Mouse (Mus musculus): ENCODE measurements around the gene Gsk3a. TPM values are rescaled to one million over a fixed set of nuclear protein-coding genes. Genes with fewer than 3 reads are reported as not detected.

Gene Gsk3a
- total RNA-seq, 1 experiment = 38.2 TPM

DNA sequence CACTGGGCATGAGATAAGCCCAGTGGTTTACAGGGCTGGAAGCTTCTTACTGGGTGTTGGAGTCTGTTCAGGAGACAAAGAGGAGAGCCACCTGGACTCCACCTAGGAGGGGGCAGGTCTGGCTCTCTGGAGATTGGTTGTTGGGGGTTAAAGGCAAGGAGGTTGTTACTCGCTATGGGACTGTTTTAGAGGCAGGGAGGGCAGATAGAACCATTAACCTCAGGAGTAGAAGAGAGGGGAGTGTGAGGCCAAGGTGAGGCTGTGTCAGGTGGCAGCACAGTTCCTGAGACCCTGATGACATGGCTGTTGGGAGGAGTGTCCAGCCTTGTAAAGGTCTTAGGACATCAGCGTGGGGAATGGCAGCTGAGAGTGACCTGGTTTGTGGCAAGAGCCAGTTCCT lies 46.5 kb upstream of the Gsk3a start:
- in situ Hi-C loops (cut with MboI; ENCODE audit: low sequenced_read_pairs in 2 of 2, unreplicated experiment in 2 of 2) = no loop called here
- Histone ChIP-seq H3K36me3 (ENCODE audit: control insufficient read depth, insufficient read depth, low read length, poor library complexity, severe bottlenecking) (peaks cover 45% of the 10 kb centered on the region), H3K9ac (ENCODE audit: insufficient read depth, low read depth, low read length, poor library complexity, severe bottlenecking) (no peak overlapping the region), H3K4me3 (ENCODE audit: insufficient read depth in 1 of 2, low read depth in 1 of 2, low read length in 2 of 2, poor library complexity in 1 of 2, severe bottlenecking in 1 of 2) (no peak overlapping the region), H3K27ac (ENCODE audit: insufficient read depth, low read depth, low read length, poor library complexity, severe bottlenecking) (no peak overlapping the region), H3K9me3 (ENCODE audit: control insufficient read depth, insufficient read depth, low read depth, low read length) (no peaks in the 10 kb centered on the region), H3K4me1 (ENCODE audit: control insufficient read depth in 2 of 2, insufficient read depth in 2 of 2, low read length in 2 of 2, poor library complexity in 1 of 2) (peaks cover 12 to 31% of the 10 kb centered on the region in 2 experiments; a peak in 2 of 4 replicates)
- DNase-seq (ENCODE audit: low read depth, low spot score) = no peak
- no peak for TF ChIP-seq HCFC1 (IDR thresholded peaks at IDR 0.05; ENCODE audit: borderline replicate concordance, insufficient read depth, low read length)
- TF ChIP-seq ZC3H11A (IDR thresholded peaks at IDR 0.05; ENCODE audit: borderline replicate concordance, low read depth, low read length) = no peak
- no peak for TF ChIP-seq CHD2 (IDR thresholded peaks at IDR 0.05; ENCODE audit: low read depth, low read length)
- TF ChIP-seq ZNF384 (IDR thresholded peaks at IDR 0.05; ENCODE audit: low read depth, low read length) = no peak
- no peak for TF ChIP-seq MAFK (IDR thresholded peaks at IDR 0.05; ENCODE audit: insufficient read depth, low read depth, low read length)

GRCm38 (mm10) chr7:25283637-25284036 lies 46.0 kb upstream of the Gsk3a start:
- H3K36me3 ChIP-seq (ENCODE audit: control insufficient read depth, insufficient read depth, low read length, poor library complexity, severe bottlenecking) = peaks cover 39% of the 10 kb centered on the region
- DNase-seq (ENCODE audit: low read depth, low spot score) = no peak
- no peaks in the 10 kb centered on the region for H3K9me3 ChIP-seq (ENCODE audit: control insufficient read depth, insufficient read depth, low read depth, low read length)
- TF ChIP-seq MAFK (IDR thresholded peaks at IDR 0.05; ENCODE audit: insufficient read depth, low read depth, low read length) (no peak), CHD2 (IDR thresholded peaks at IDR 0.05; ENCODE audit: low read depth, low read length) (no peak), ZC3H11A (IDR thresholded peaks at IDR 0.05; ENCODE audit: borderline replicate concordance, low read depth, low read length) (no peak), HCFC1 (IDR thresholded peaks at IDR 0.05; ENCODE audit: borderline replicate concordance, insufficient read depth, low read length) (no peak), ZNF384 (IDR thresholded peaks at IDR 0.05; ENCODE audit: low read depth, low read length) (no peak)
- H3K4me3 ChIP-seq (ENCODE audit: insufficient read depth in 1 of 2, low read depth in 1 of 2, low read length in 2 of 2, poor library complexity in 1 of 2, severe bottlenecking in 1 of 2) = peak overlapping the region; percentile 82 to 95
- no peak overlapping the region for H3K27ac ChIP-seq (ENCODE audit: insufficient read depth, low read depth, low read length, poor library complexity, severe bottlenecking)
- H3K9ac ChIP-seq (ENCODE audit: insufficient read depth, low read depth, low read length, poor library complexity, severe bottlenecking) = peak overlapping the region; percentile 96
- in situ Hi-C loops (cut with MboI; ENCODE audit: low sequenced_read_pairs in 2 of 2, unreplicated experiment in 2 of 2) = no loop called here
- H3K4me1 ChIP-seq (ENCODE audit: control insufficient read depth in 2 of 2, insufficient read depth in 2 of 2, low read length in 2 of 2, poor library complexity in 1 of 2) = peaks cover 12 to 31% of the 10 kb centered on the region in 2 experiments; a peak in 2 of 4 replicates

DNA sequence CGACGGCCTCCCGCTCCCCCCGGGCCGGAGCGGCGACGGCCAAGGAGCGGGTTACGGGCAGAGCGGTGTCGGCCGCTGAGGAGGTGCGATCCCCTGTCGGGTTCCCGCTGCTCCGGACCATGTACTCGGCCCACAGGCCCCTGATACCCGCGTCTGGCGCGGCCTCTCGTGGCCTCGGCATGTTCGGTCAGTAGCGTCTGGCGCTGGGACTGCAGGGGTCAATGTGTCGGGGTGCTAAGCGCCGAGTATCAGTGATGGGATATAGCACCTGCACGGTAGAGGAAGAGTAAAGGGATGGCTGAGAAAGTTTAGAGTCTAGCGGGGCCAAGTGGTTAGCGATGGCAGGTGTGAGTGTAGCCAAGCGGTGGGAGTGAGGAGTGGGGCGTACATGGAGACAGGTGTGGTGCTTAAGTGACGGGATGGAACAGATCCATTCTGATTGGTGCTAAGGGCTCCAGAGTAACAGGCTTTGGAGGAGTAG lies 45.1 kb upstream of the Gsk3a start:
- DNase-seq (ENCODE audit: low read depth, low spot score) = no peak
- H3K9ac ChIP-seq (ENCODE audit: insufficient read depth, low read depth, low read length, poor library complexity, severe bottlenecking) = peak overlapping the region; percentile 96
- peak overlapping the region; percentile 82 to 95 for H3K4me3 ChIP-seq (ENCODE audit: insufficient read depth in 1 of 2, low read depth in 1 of 2, low read length in 2 of 2, poor library complexity in 1 of 2, severe bottlenecking in 1 of 2)
- 0 out of 2 replicates have a peak, but pooled peaks have one; percentile 8 for TF ChIP-seq HCFC1 (IDR thresholded peaks at IDR 0.05; ENCODE audit: borderline replicate concordance, insufficient read depth, low read length)
- no peak for TF ChIP-seq CHD2 (IDR thresholded peaks at IDR 0.05; ENCODE audit: low read depth, low read length)
- peaks cover 15 to 31% of the 10 kb centered on the region in 2 experiments; a peak in 2 of 4 replicates for H3K4me1 ChIP-seq (ENCODE audit: control insufficient read depth in 2 of 2, insufficient read depth in 2 of 2, low read length in 2 of 2, poor library complexity in 1 of 2)
- no peaks in the 10 kb centered on the region for H3K9me3 ChIP-seq (ENCODE audit: control insufficient read depth, insufficient read depth, low read depth, low read length)
- peaks cover 31% of the 10 kb centered on the region for H3K36me3 ChIP-seq (ENCODE audit: control insufficient read depth, insufficient read depth, low read length, poor library complexity, severe bottlenecking)
- H3K27ac ChIP-seq (ENCODE audit: insufficient read depth, low read depth, low read length, poor library complexity, severe bottlenecking) = peak overlapping the region; percentile 98
- in situ Hi-C loops (cut with MboI; ENCODE audit: low sequenced_read_pairs in 2 of 2, unreplicated experiment in 2 of 2) = no loop called here

GRCm38 (mm10) chr7:25281734-25282601 lies 44.3 kb upstream of the Gsk3a start:
- H3K4me1 ChIP-seq (ENCODE audit: control insufficient read depth in 2 of 2, insufficient read depth in 2 of 2, low read length in 2 of 2, poor library complexity in 1 of 2) = peaks cover 17 to 35% of the 10 kb centered on the region in 2 experiments
- in situ Hi-C loops (cut with MboI; ENCODE audit: low sequenced_read_pairs in 2 of 2, unreplicated experiment in 2 of 2) = no loop called here
- DNase-seq (ENCODE audit: low read depth, low spot score) = peak; percentile 96

More at GRCm38 (mm10) chr7:25281734-25282601, 44.3 kb upstream of the Gsk3a start:
- peaks cover 23% of the 10 kb centered on the region for H3K36me3 ChIP-seq (ENCODE audit: control insufficient read depth, insufficient read depth, low read length, poor library complexity, severe bottlenecking)
- peak overlapping the region; percentile 98 for H3K27ac ChIP-seq (ENCODE audit: insufficient read depth, low read depth, low read length, poor library complexity, severe bottlenecking)
- TF ChIP-seq MAFK (IDR thresholded peaks at IDR 0.05; ENCODE audit: insufficient read depth, low read depth, low read length) = no peak
- TF ChIP-seq ZNF384 (IDR thresholded peaks at IDR 0.05; ENCODE audit: low read depth, low read length) = no peak
- no peak for TF ChIP-seq ZC3H11A (IDR thresholded peaks at IDR 0.05; ENCODE audit: borderline replicate concordance, low read depth, low read length)
- no peak for TF ChIP-seq CHD2 (IDR thresholded peaks at IDR 0.05; ENCODE audit: low read depth, low read length)
- TF ChIP-seq HCFC1 (IDR thresholded peaks at IDR 0.05; ENCODE audit: borderline replicate concordance, insufficient read depth, low read length) = no peak
- H3K9ac ChIP-seq (ENCODE audit: insufficient read depth, low read depth, low read length, poor library complexity, severe bottlenecking) = peak overlapping the region; percentile 96
- H3K9me3 ChIP-seq (ENCODE audit: control insufficient read depth, insufficient read depth, low read depth, low read length) = no peaks in the 10 kb centered on the region
- H3K4me3 ChIP-seq (ENCODE audit: insufficient read depth in 1 of 2, low read depth in 1 of 2, low read length in 2 of 2, poor library complexity in 1 of 2, severe bottlenecking in 1 of 2) = peak overlapping the region; percentile 82 to 95

All from ES-E14 (cell line).